Comparison of ENCODE assay signal across 8 mouse cellular contexts in genomic region chr2:69778836-69779177, GRCm38 (mm10). TPM values are rescaled to one million over a fixed set of nuclear protein-coding genes. Genes with fewer than 3 reads are reported as not detected.
DNase-seq lines count a peak whose midpoint lies in the region; ATAC-seq and TF ChIP-seq lines count a peak whose summit lies in the region.
"Had no signal": no experiment of that assay in that cellular context is flagged by ENCODE, and none has a peak within 500 bp of the region (broad histone marks: within the 10 kb centered on the region; RNA-seq: fewer than 3 reads in every experiment).

No protein-coding gene starts in this region.

- ATAC-seq in monocyte, adult 5-6 weeks (replicated peaks; ENCODE audit: insufficient number of reproducible peaks, low FRiP score, low TSS enrichment, poor library complexity, severe bottlenecking) = peak; percentile 53; the same call in 1 of the 2 replicates

- TF ChIP-seq CTCF in left cerebral cortex, adult 2 months (IDR thresholded peaks at IDR 0.05) = peak; percentile 44

- DNase-seq in left cerebral cortex, adult 2 months (ENCODE audit: extremely low spot score in 1 of 2, low spot score in 2 of 2) = no peak
- DNase-seq in left cerebral cortex, adult 18-20 months (ENCODE audit: low spot score in 2 of 2) = no peak
- DNase-seq in MEL-GATA-1-ER (ENCODE audit: extremely low read depth, low read depth) = peak; percentile 62
- DNase-seq in embryo, embryonic 10.5 days (ENCODE audit: low spot score) = peak; percentile 35
- DNase-seq in ovary, postnatal 10 days (ENCODE audit: low spot score) = no peak
- no peak for DNase-seq in frontal cortex, postnatal 25 days (ENCODE audit: low spot score in 2 of 2)

- no peak overlapping the region for H3K27ac ChIP-seq in left cerebral cortex, adult 2 months

- H3K4me3 ChIP-seq in left cerebral cortex, adult 2 months = no peak overlapping the region
- H3K4me3 ChIP-seq: erythroblast, embryonic 14.5 days had no signal

- intact Hi-C loops in left cerebral cortex, adult 2 months (cut with DNase I) = no loop called here

RNA-seq across cellular contexts. Expression of gene Ccdc173, which starts 10.6 kb away (rescaled TPM):
- 1 to 10 TPM; 2.8 to 3.3 TPM for total RNA-seq in left cerebral cortex, adult 2 months (2021)
- total RNA-seq in left cerebral cortex, adult 18-20 months (2021) = 1 to 10 TPM; 2.2 to 2.6 TPM
- total RNA-seq in monocyte, adult 5-6 weeks (2017) = 0.29 to 1.6 TPM in 2 of 3 replicates, not detected in the other

RNA-seq across cellular contexts. Expression of gene Phospho2, which starts 10.6 kb away (rescaled TPM):
- 10 to 100 TPM; 23.3 to 25.1 TPM for total RNA-seq in left cerebral cortex, adult 2 months (2021)
- 10 to 100 TPM; 25.3 to 26.2 TPM for total RNA-seq in left cerebral cortex, adult 18-20 months (2021)
- total RNA-seq in monocyte, adult 5-6 weeks (2017) = 37.0 to 42.6 TPM (median 39.9 TPM) in 3 replicates

RNA-seq across cellular contexts. Expression of gene Klhl23, which starts 42.9 kb away (rescaled TPM):
- 10 to 100 TPM; 49.2 to 53.7 TPM for total RNA-seq in left cerebral cortex, adult 2 months (2021)
- total RNA-seq in left cerebral cortex, adult 18-20 months (2021) = 10 to 100 TPM; 54.2 to 54.4 TPM
- 0.58 to 0.75 TPM in 2 of 3 replicates, not detected in the other for total RNA-seq in monocyte, adult 5-6 weeks (2017)

RNA-seq across cellular contexts. Expression of gene Ppig, which starts 56.5 kb away (rescaled TPM):
- total RNA-seq in left cerebral cortex, adult 2 months (2021) = 10 to 100 TPM; 65.4 to 79.5 TPM
- total RNA-seq in left cerebral cortex, adult 18-20 months (2021) = 10 to 100 TPM; 66.6 to 69.0 TPM
- total RNA-seq in monocyte, adult 5-6 weeks (2017) = 97.7 to 171 TPM (median 114 TPM) in 3 replicates

Comparison
In these comparisons a context has a peak if more than half of its experiments do, and no peak if none do; other contexts are left out.
1. DNase-seq: peak in MEL-GATA-1-ER (single experiment) and embryo, embryonic 10.5 days (single experiment); none in left cerebral cortex, adult 2 months (0 of 2), left cerebral cortex, adult 18-20 months (0 of 2), ovary, postnatal 10 days (single experiment) and frontal cortex, postnatal 25 days (0 of 2).
2. RNA of gene Klhl23, which starts 42.9 kb away (total RNA-seq): 54.2 to 54.4 TPM in left cerebral cortex, adult 18-20 months and 49.2 to 53.7 TPM in left cerebral cortex, adult 2 months; 0.58 to 0.75 TPM in monocyte, adult 5-6 weeks; every median in the first group is over 10 times any median in the second.